Mouse (Mus musculus): Measurements from ENCODE around the gene Veph1.

Gene Veph1

GRCm38 (mm10) chr3:66024220-66024792 is 272.3 kb downstream of the Veph1 start:
- in situ Hi-C loops (cut with MseI, MboI) = no loop called here

- in situ Hi-C loops (cut with MseI, MboI) = no loop called here
Observed at GRCm38 (mm10) chr3:66019171-66019570, 277.5 kb downstream of the Veph1 start.

GRCm38 (mm10) chr3:66007632-66008401 is 288.8 kb downstream of the Veph1 start:
- in situ Hi-C loops (cut with MseI, MboI) = loop anchor here in 1 of 2 experiments (10.0 kb wide), 1 partner anchor 227 kb away; no protein-coding TSS in a partner anchor

GRCm38 (mm10) chr3:66004989-66005388 is 291.6 kb downstream of the Veph1 start:
- in situ Hi-C loops (cut with MseI, MboI) = loop anchor here in 1 of 2 experiments (10.0 kb wide), 1 partner anchor 230 kb away; no protein-coding TSS in a partner anchor

- in situ Hi-C loops (cut with MseI, MboI) = loop anchor here in 1 of 2 experiments (10.0 kb wide), 1 partner anchor 230 kb away; no protein-coding TSS in a partner anchor
Observed at GRCm38 (mm10) chr3:66004220-66004951, 292.3 kb downstream of the Veph1 start.

All from mouse trophoblast stem cell (cell line).